Mouse (Mus musculus) kidney, postnatal 36 days (tissue): ENCODE data around the gene Asb16.

Experiments
- DNase-seq, 2 experiments: peaks; one replicate each; pipeline ENCODE4 v3.0.0; 2021 to 2022; ENCODE audit warnings: mixed read lengths in 2 of 2

The Asb16 gene

GRCm38 (mm10) chr11:102268520-102269244 is at the start of gene Asb16:
Gene Asb16, plus strand, starts transcription at chr11:102268743.
- DNase-seq: no peak

- DNase-seq: peak; percentile 99
Observed at GRCm38 (mm10) chr11:102218783-102219182, 49.8 kb upstream of the Asb16 start.

GRCm38 (mm10) chr11:102219247-102219993 is 49.1 kb upstream of the Asb16 start:
- DNase-seq: no peak

GRCm38 (mm10) chr11:102219994-102220346 is 48.6 kb upstream of the Asb16 start:
- DNase-seq: peak; percentile 43 to 59

GRCm38 (mm10) chr11:102220451-102220850 is 48.1 kb upstream of the Asb16 start:
- peak in 1 of 2 experiments; percentile 50 for DNase-seq

- DNase-seq: no peak
Observed at GRCm38 (mm10) chr11:102221243-102221953, 47.1 kb upstream of the Asb16 start.

GRCm38 (mm10) chr11:102221954-102222351 is 46.6 kb upstream of the Asb16 start:
- DNase-seq: peak; percentile 63 to 71

- DNase-seq: peak; percentile 56 to 80
Observed at GRCm38 (mm10) chr11:102223166-102223565, 45.4 kb upstream of the Asb16 start.

- peak in 1 of 2 experiments; percentile 58 for DNase-seq
Observed at GRCm38 (mm10) chr11:102224686-102225085, 43.9 kb upstream of the Asb16 start.

- DNase-seq: no peak
Observed at GRCm38 (mm10) chr11:102225221-102225620, 43.3 kb upstream of the Asb16 start.

- no peak for DNase-seq
Observed at GRCm38 (mm10) chr11:102226067-102226978, 42.2 kb upstream of the Asb16 start.

GRCm38 (mm10) chr11:102227270-102228190 is 41.0 kb upstream of the Asb16 start:
- DNase-seq: no peak

GRCm38 (mm10) chr11:102228191-102228545 is 40.4 kb upstream of the Asb16 start:
- no peak for DNase-seq

- no peak for DNase-seq
Observed at GRCm38 (mm10) chr11:102228646-102229268, 39.8 kb upstream of the Asb16 start.

GRCm38 (mm10) chr11:102229331-102229953 is 39.1 kb upstream of the Asb16 start:
- peak in 1 of 2 experiments; percentile 49 for DNase-seq

GRCm38 (mm10) chr11:102230006-102230741 is 38.4 kb upstream of the Asb16 start, which contains the start of gene Hdac5:
Gene Hdac5, minus strand, starts transcription at chr11:102230166.
- peak; percentile 99 for DNase-seq

- no peak for DNase-seq
Observed at GRCm38 (mm10) chr11:102236022-102236421, 32.5 kb upstream of the Asb16 start.

- DNase-seq: no peak
Observed at GRCm38 (mm10) chr11:102240636-102241035, 27.9 kb upstream of the Asb16 start.

GRCm38 (mm10) chr11:102241246-102241645 is 27.3 kb upstream of the Asb16 start:
- DNase-seq: peak; percentile 39 to 60
